Mouse (Mus musculus) megakaryocyte, embryonic 14.5 days (primary cell): ENCODE measurements around the gene Rab19.

ENCODE experiments used
- FLI1 ChIP-seq: IDR thresholded peaks from 2 replicates; pipeline ENCODE4 v1.6.1; 2012; ENCODE audit warnings: low read length, inconsistent platforms, mixed read lengths
- GATA1 ChIP-seq: IDR thresholded peaks from 3 replicates; pipeline ENCODE4 v1.6.1; 2012; ENCODE audit warnings: mixed read lengths, low read length, inconsistent platforms, borderline replicate concordance

GRCm38 (mm10) chr6:39372042-39372441, 8.9 kb upstream of the Rab19 start:
- TF ChIP-seq FLI1 (no peak), GATA1 (no peak)
